Mouse (Mus musculus) hindbrain, postnatal 0 days (tissue): ENCODE measurements around the gene Atxn7l3. TPM values are rescaled to one million over a fixed set of nuclear protein-coding genes. Genes with fewer than 3 reads are reported as not detected.

ENCODE experiments used
- ATAC-seq: fragments of 200-750 bp; cut with Nextera tagmentation; 2 replicates; pipeline ENCODE4 v1.8.0; 2017; ENCODE audit warnings: mild to moderate bottlenecking, moderate TSS enrichment, moderate library complexity
- DNase-seq: peaks from one replicate; pipeline ENCODE4 v3.0.0-alpha.2; 2015; ENCODE audit warnings: low spot score
- H3K27ac ChIP-seq: fragments of 300-500 bp; sonication (generic); 2 replicates; pipeline ENCODE4 v1.5.1; 2014; ENCODE audit warnings: mild to moderate bottlenecking
- H3K27me3 ChIP-seq: fragments of 300-500 bp; sonication (generic); 2 replicates; pipeline ENCODE4 v1.6.1; 2014; ENCODE audit warnings: low read length, mixed read lengths; ENCODE audit not compliant: insufficient read depth
- H3K36me3 ChIP-seq: fragments of 300-500 bp; sonication (generic); 2 replicates; pipeline ENCODE4 v1.6.1; 2014; ENCODE audit warnings: low read length, mixed read lengths; ENCODE audit not compliant: insufficient read depth
- H3K4me1 ChIP-seq: fragments of 300-500 bp; sonication (generic); 2 replicates; pipeline ENCODE4 v1.6.1; 2014; ENCODE audit warnings: antibody characterized with exemption, low read length, mixed read lengths; ENCODE audit not compliant: insufficient read depth
- H3K4me2 ChIP-seq: fragments of 300-500 bp; sonication (generic); 2 replicates; pipeline ENCODE4 v1.6.1; 2014; ENCODE audit warnings: low read depth, mild to moderate bottlenecking, low read length, moderate library complexity, mixed read lengths
- H3K4me3 ChIP-seq: fragments of 300-500 bp; sonication (generic); 2 replicates; pipeline ENCODE4 v1.5.1; 2014; ENCODE audit warnings: low read length
- H3K9ac ChIP-seq: fragments of 300-500 bp; sonication (generic); replicated peaks from 2 replicates; pipeline ENCODE4 v1.6.1; 2014; ENCODE audit warnings: mild to moderate bottlenecking, low read length, moderate library complexity, mixed read lengths
- H3K9me3 ChIP-seq: fragments of 300-500 bp; sonication (generic); 2 replicates; pipeline ENCODE4 v1.6.1; 2016; ENCODE audit warnings: low read length, mixed read lengths
- CTCF ChIP-seq: IDR thresholded peaks from 2 replicates; pipeline ENCODE4 v1.5.1; 2016; ENCODE audit warnings: antibody characterized with exemption, control low read depth, low read depth
- WGBS: fragments of 180-500 bp; shearing (Covaris S2); extraction: QIAGEN DNeasy Blood & Tissue Kit; methylation state at CpG from one replicate; pipeline ENCODE4 v1.1.7; 2014; 5-methylcytosine and 5-hydroxymethylcytosine counted together
- polyA plus RNA-seq: library from polyadenylated mRNA; unstranded; fragments of >200 nt; fragmentation: Nextera tagmentation; extraction: Ambion mirVana; gene quantifications from 2 replicates; pipeline ENCODE4 v1.2.1, GENCODE M21; 2015
- total RNA-seq: library from RNA; depleted of rRNA; stranded (reverse); fragments of >200 nt; gene quantifications from 2 replicates; pipeline ENCODE4 v1.2.3, GENCODE M21; 2014

Atxn7l3 gene
- total and polyA plus RNA-seq, 2 experiments from 2014 or later, result 23.7 to 149 TPM

- no peak overlapping the region for H3K9ac ChIP-seq
- H3K9me3 ChIP-seq, result no peaks in the 10 kb centered on the region
- H3K4me1 ChIP-seq, result peaks cover 8% of the 10 kb centered on the region; the same call in 1 of the 2 replicates
- WGBS, result 25% methylated on average over 3 of the region's 3 CpGs
- no peaks in the 10 kb centered on the region for H3K36me3 ChIP-seq
- H3K27ac ChIP-seq, result no peak overlapping the region
- no peak overlapping the region for H3K4me2 ChIP-seq
- DNase-seq (peak; percentile 88), ATAC-seq (peak; percentile 59; the same call in 1 of the 2 replicates)
- no peaks in the 10 kb centered on the region for H3K27me3 ChIP-seq
- TF ChIP-seq CTCF, result no peak
- no peak overlapping the region for H3K4me3 ChIP-seq
These were observed 42.1 kb upstream of the Atxn7l3 start for GRCm38 (mm10) chr11:102338561-102338960.

- H3K9me3 ChIP-seq, result no peaks in the 10 kb centered on the region
- H3K9ac ChIP-seq, result no peak overlapping the region
- H3K4me1 ChIP-seq, result peaks cover 8% of the 10 kb centered on the region; the same call in 1 of the 2 replicates
- no peak overlapping the region for H3K4me2 ChIP-seq
- H3K36me3 ChIP-seq, result no peaks in the 10 kb centered on the region
- DNase-seq (no peak), ATAC-seq (no peak)
- no peak overlapping the region for H3K27ac ChIP-seq
- no peak overlapping the region for H3K4me3 ChIP-seq
- no peak for TF ChIP-seq CTCF
- WGBS, result 62% methylated on average over 1 of the region's 1 CpGs
- H3K27me3 ChIP-seq, result no peaks in the 10 kb centered on the region
These were observed 41.5 kb upstream of the Atxn7l3 start for GRCm38 (mm10) chr11:102337921-102338320.

- H3K4me1 ChIP-seq, result peaks cover 8% of the 10 kb centered on the region; the same call in 1 of the 2 replicates
- H3K27ac ChIP-seq, result no peak overlapping the region
- no peaks in the 10 kb centered on the region for H3K9me3 ChIP-seq
- no peak overlapping the region for H3K9ac ChIP-seq
- ATAC-seq (no peak), DNase-seq (no peak)
- 82% methylated on average over 1 of the region's 1 CpGs for WGBS
- H3K27me3 ChIP-seq, result no peaks in the 10 kb centered on the region
- no peaks in the 10 kb centered on the region for H3K36me3 ChIP-seq
- no peak overlapping the region for H3K4me3 ChIP-seq
- TF ChIP-seq CTCF, result no peak
- H3K4me2 ChIP-seq, result no peak overlapping the region
These were observed 39.8 kb upstream of the Atxn7l3 start for GRCm38 (mm10) chr11:102336191-102336590.

- DNase-seq (peak; percentile 59), ATAC-seq (peak; percentile 49; the same call in 1 of the 2 replicates)
- Histone ChIP-seq H3K9ac (no peak overlapping the region), H3K36me3 (no peaks in the 10 kb centered on the region), H3K27me3 (no peaks in the 10 kb centered on the region), H3K9me3 (no peaks in the 10 kb centered on the region), H3K27ac (peak overlapping the region; percentile 16; the same call in 1 of the 2 replicates), H3K4me2 (peak overlapping the region; percentile 3; the same call in 1 of the 2 replicates), H3K4me1 (peaks cover 8% of the 10 kb centered on the region; the same call in 1 of the 2 replicates), H3K4me3 (no peak overlapping the region)
- WGBS, result 20% methylated on average over 9 of the region's 9 CpGs
- TF ChIP-seq CTCF, result no peak
These were observed 38.7 kb upstream of the Atxn7l3 start for GRCm38 (mm10) chr11:102334973-102335700.

GRCm38 (mm10) chr11:102334010-102334409 lies 37.6 kb upstream of the Atxn7l3 start:
- Histone ChIP-seq H3K9me3 (no peaks in the 10 kb centered on the region), H3K36me3 (no peaks in the 10 kb centered on the region), H3K27ac (no peak overlapping the region), H3K4me2 (no peak overlapping the region), H3K4me3 (no peak overlapping the region), H3K27me3 (no peaks in the 10 kb centered on the region), H3K9ac (no peak overlapping the region), H3K4me1 (peaks cover 8% of the 10 kb centered on the region; the same call in 1 of the 2 replicates)
- 49% methylated on average over 4 of the region's 4 CpGs for WGBS
- no peak for ATAC-seq
- no peak for DNase-seq
- TF ChIP-seq CTCF, result no peak

GRCm38 (mm10) chr11:102333061-102333460 lies 36.6 kb upstream of the Atxn7l3 start:
- Histone ChIP-seq H3K27ac (no peak overlapping the region), H3K36me3 (no peaks in the 10 kb centered on the region), H3K9me3 (no peaks in the 10 kb centered on the region), H3K4me3 (no peak overlapping the region), H3K4me2 (no peak overlapping the region), H3K27me3 (no peaks in the 10 kb centered on the region), H3K9ac (no peak overlapping the region), H3K4me1 (peaks cover 7% of the 10 kb centered on the region; the same call in 1 of the 2 replicates)
- no peak for TF ChIP-seq CTCF
- no peak for ATAC-seq
- DNase-seq, result no peak

GRCm38 (mm10) chr11:102331806-102332205 lies 35.4 kb upstream of the Atxn7l3 start:
- no peaks in the 10 kb centered on the region for H3K27me3 ChIP-seq
- H3K4me3 ChIP-seq, result no peak overlapping the region
- no peak for TF ChIP-seq CTCF
- WGBS, result 47% methylated on average over 4 of the region's 4 CpGs
- no peaks in the 10 kb centered on the region for H3K36me3 ChIP-seq
- no peak overlapping the region for H3K27ac ChIP-seq
- H3K4me1 ChIP-seq, result peaks cover 5% of the 10 kb centered on the region; the same call in 1 of the 2 replicates
- H3K9ac ChIP-seq, result no peak overlapping the region
- no peak overlapping the region for H3K4me2 ChIP-seq
- ATAC-seq (no peak), DNase-seq (no peak)
- no peaks in the 10 kb centered on the region for H3K9me3 ChIP-seq
